Mouse (Mus musculus): ENCODE data around the gene Cast.

The Cast gene

GRCm38 (mm10) chr13:74808152-74808929, at the start of gene Cast:
Gene Cast (minus strand): TSS chr13:74808810.
- in situ Hi-C loops (cut with MboI; ENCODE audit: unreplicated experiment in 2 of 2): no loop called here

DNA sequence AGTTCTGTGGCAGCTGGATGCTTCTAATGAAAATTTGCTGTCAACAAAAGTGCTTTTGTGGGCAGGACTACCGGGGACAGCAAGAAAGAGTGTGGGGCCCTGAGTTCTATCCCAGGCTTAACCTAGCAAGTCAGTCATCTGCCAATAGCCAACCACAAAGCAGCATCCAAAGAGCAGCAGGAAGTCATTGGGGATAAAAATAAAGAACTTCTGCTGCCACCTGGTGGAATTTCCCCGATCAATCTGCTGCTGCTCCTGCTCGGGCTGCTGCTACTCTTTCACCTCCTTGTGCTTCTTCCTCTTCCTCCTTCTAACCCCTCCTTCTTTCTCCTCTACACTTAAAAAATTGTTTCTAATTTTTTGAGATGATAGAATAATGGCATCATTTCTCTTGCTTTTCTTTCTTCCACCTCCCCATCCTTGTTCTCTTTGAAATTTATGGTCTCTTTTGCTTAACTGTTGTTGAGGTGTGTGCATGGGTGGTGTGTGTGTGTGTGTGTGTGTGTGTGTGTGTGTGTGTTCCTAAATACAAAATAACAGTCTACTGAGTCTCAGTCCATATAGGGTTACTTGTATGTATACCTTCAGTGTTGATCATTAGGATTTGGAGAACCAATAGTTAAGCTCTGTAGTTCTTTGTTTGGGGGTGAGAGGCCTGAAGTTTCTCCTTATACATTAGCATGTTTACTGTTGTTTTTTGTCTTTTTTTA, 45.9 kb upstream of the Cast start:
- in situ Hi-C loops (cut with MboI; ENCODE audit: unreplicated experiment in 2 of 2): loop anchor here (5.0 to 25.0 kb wide), 5 partner anchors 217 to 1458 kb away; partner anchors contain the start of genes Erap1 (in 2 of the 2) and Fam81b (in 2 of the 2)

GRCm38 (mm10) chr13:74850823-74851222, 42.2 kb upstream of the Cast start:
- in situ Hi-C loops (cut with MboI; ENCODE audit: unreplicated experiment in 2 of 2): loop anchor here (10.0 to 25.0 kb wide), 3 partner anchors 336 to 1461 kb away; partner anchors contain the start of gene Fam81b (in 2 of the 2)

GRCm38 (mm10) chr13:74845886-74846285, 37.3 kb upstream of the Cast start:
- in situ Hi-C loops (cut with MboI; ENCODE audit: unreplicated experiment in 2 of 2): no loop called here

DNA sequence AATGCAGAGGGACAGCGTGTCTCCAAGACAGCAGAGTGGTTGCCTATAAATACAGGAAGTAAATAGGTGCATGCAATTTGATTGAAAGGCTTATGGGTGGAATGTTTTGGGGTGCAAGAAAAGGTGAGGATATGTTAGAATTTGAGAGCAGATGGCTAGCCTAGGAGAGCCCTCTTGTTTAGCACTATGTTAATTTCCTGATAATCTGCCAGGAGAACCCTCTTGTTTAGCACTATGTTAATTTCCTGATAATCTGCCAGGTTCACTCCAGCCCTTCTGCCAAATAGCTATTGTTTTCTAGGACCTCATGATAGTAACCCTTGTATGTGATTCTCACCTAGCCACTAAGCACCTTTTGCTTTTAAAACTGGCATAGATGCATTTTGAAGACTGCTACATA, 25.9 kb upstream of the Cast start:
- in situ Hi-C loops (cut with MboI; ENCODE audit: unreplicated experiment in 2 of 2): no loop called here

GRCm38 (mm10) chr13:74822095-74822494, 13.5 kb upstream of the Cast start:
- in situ Hi-C loops (cut with MboI; ENCODE audit: unreplicated experiment in 2 of 2): no loop called here

DNA sequence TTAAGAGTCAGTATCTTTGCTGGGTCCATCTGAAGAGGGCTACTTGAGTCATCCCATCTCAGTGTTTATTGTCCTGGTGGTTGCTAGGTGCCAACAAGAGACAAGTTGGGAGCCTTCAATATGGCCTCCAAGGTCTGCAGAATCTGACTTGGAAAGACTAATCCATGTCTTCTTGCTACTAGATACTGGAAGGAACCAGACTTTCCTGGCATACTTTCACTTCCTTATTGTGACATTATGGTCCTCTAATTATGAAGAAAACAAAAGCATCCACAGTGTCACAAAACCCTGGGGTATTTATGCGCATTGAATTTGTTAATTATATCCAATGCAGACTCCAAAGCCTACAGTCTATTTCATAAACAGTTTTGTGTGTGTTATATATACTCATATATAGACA, 7.1 kb upstream of the Cast start:
- in situ Hi-C loops (cut with MboI; ENCODE audit: unreplicated experiment in 2 of 2): no loop called here

DNA sequence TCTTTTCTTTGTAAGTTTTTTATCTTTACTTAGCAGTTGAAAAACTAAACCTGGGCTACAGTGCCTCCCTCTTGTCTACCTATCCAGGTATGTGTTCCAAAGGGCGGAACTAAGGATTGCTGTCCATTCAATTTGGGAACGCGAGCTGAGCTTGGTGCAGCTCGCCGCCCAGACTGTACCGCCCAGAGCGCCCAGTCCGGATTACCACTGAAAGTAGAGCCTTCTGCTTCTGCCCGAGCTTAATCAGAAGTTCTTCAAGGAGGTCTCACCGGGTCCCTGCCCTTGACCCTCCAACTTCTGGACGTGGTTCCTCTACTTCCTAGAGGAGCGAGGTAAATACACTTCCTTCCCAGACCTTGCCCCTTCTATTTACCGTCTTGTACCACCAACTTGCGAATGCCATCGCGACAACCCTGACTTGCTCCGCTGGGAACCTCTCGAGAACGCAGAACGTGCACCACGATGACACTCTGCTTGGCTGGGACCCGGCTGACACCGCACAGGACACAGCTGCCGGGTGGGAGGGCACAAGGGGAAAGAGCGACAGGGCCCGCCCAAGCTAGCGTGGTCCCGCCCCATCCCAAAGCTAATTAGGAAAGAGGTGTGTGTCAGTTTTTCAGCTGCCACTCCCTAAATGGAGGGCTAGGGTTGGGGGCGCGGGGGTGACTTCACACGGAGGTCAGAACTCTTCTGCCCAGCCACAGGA, 1.0 kb downstream of the Cast start:
- in situ Hi-C loops (cut with MboI; ENCODE audit: unreplicated experiment in 2 of 2): no loop called here

DNA sequence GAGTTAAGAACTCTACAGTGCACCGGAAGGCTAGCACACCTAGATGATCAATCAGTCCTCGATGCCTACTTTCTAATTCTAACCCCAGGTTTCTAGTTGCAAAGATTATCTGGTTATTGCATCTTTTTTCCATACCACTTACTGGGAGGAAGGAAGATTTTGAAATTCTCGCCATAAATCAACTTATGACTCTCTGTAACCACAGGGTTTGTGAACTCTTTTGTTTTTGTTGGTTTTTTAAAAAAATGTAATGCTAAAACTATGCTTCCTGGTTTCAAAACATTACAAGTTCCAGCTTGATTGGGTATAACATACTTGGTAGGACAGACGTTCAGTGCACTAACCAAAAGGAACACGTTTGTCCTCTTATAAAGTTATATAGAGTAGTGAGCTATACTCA, 1.7 kb downstream of the Cast start:
- in situ Hi-C loops (cut with MboI; ENCODE audit: unreplicated experiment in 2 of 2): no loop called here

- in situ Hi-C loops (cut with MboI; ENCODE audit: unreplicated experiment in 2 of 2): no loop called here
Observed at GRCm38 (mm10) chr13:74794435-74794834, 14.2 kb downstream of the Cast start.

DNA sequence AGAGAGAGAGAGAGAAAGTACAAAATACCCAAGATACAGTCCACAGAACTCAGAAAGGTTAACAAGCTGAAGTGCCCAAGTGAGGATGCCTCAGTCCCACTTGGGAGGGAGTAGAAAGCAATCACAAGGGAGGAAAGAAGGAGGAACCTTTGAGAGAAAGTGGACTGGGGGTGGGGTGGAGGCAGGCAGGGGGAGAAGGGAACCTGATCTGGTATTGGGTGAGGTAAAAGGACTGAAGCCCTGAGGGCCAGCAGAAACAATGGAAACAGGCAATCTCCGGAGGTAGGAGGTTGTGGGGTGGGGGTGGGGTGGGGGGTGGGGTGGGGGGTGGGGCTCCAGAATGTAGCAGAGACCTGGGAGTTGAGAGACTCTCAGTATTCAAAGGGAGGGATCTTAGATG, 20.9 kb downstream of the Cast start:
- in situ Hi-C loops (cut with MboI; ENCODE audit: unreplicated experiment in 2 of 2): no loop called here

- in situ Hi-C loops (cut with MboI; ENCODE audit: unreplicated experiment in 2 of 2): no loop called here
Observed at GRCm38 (mm10) chr13:74772151-74772550, 36.5 kb downstream of the Cast start.

DNA sequence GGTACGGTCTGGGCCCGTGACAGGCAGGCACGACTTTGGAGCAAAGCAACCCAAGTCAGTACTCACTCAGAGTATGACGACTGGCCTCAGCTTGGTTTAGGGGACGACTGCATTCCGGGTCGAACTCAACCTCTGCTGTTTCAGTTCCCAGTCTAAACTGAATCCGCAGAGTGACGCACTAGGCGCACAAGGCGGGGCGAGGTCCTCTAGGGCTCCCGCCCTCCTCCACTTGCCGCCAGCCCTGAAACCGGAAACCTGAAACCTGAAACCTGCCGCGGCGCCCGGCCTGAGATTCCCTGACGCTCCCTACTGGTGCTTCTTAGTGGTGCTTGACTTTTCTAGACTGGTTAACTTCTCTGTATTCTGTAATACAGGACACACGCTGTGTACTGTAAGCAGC, 38.1 kb downstream of the Cast start:
- in situ Hi-C loops (cut with MboI; ENCODE audit: unreplicated experiment in 2 of 2): no loop called here

- in situ Hi-C loops (cut with MboI; ENCODE audit: unreplicated experiment in 2 of 2): no loop called here
Observed at GRCm38 (mm10) chr13:74769871-74770270, 38.7 kb downstream of the Cast start.

- in situ Hi-C loops (cut with MboI; ENCODE audit: unreplicated experiment in 2 of 2): no loop called here
Observed at GRCm38 (mm10) chr13:74767186-74767585, 41.4 kb downstream of the Cast start.

DNA sequence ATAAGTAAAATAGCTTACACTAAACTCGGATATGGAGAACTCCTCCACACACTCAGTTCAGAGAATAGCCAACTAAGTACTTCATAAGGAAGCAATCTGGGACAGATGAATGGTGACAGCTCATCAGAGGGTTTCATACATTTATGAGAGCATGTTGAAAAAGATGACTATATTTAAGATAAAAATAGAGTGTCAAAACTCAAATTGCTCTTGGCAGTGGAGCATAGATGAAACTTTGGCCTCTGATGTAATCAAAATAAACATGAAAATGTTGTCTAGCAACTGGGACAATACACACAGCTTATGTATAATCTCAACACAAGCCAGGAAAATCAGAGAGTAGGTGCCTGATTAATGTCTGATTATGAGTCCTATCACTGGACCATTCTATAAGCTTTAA, 45.9 kb downstream of the Cast start:
- in situ Hi-C loops (cut with MboI; ENCODE audit: unreplicated experiment in 2 of 2): no loop called here

DNA sequence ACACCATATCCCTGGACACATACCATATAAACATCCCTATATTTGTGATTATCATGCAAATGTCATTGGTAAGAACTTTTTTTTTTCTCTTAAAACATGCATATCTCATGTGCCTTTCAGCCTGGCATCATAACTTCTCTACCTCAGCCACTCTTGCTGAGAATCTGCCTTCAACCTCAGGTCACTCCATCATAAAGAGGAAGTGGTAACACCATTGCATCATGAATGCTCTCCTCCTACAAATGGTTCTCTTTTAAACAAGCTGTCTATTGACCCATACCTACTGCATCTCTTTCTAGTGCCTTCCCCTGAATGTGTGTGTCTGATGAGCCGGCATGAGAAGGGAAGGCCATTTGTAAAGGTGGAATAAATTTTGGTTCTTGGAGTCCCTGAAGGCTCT, 49.5 kb downstream of the Cast start:
- in situ Hi-C loops (cut with MboI; ENCODE audit: unreplicated experiment in 2 of 2): no loop called here

DNA sequence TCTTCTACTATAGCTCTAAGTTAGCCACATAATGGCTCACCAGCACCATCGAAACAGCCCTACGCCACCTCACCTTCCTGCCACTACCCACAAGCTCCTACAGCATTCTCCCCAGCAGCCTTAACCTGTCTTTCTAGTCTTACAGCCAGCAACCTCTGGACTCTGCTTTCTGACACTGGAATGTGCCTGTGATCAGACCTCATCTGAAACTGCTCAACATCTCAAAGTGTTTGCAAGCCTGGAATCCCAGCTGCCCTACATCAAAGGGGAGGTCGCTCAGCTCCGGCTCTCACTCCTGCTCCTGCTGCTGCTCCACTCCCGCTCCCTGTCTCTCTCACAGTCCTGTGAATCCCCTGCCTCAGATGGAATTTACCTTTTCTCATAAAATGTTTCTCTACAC, 65.4 kb downstream of the Cast start:
- in situ Hi-C loops (cut with MboI; ENCODE audit: unreplicated experiment in 2 of 2): no loop called here

DNA sequence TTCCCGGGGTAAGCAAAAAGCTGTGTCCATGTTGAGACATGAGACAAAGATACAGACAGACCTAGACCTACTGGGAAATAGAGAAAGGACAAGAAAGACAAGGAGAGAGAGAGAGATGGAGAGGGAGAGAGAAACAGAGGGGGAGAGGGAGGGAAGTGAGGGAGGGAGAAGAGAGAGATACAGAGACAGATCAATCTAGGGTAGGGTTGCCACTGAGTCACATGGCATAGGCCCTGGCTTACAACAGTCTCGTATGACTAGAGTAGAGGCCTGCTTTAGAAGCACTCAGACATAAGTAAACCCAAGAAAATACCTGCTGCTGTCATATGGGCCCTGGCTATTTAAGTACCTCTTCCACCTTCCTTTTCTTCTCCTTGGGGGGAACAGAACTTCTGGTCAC, 72.2 kb downstream of the Cast start:
- in situ Hi-C loops (cut with MboI; ENCODE audit: unreplicated experiment in 2 of 2): no loop called here

- in situ Hi-C loops (cut with MboI; ENCODE audit: unreplicated experiment in 2 of 2): no loop called here
Observed at GRCm38 (mm10) chr13:74735834-74736233, 72.8 kb downstream of the Cast start.

- in situ Hi-C loops (cut with MboI; ENCODE audit: unreplicated experiment in 2 of 2): no loop called here
Observed at GRCm38 (mm10) chr13:74733726-74734125, 74.9 kb downstream of the Cast start.
